Mouse (Mus musculus) frontal cortex, postnatal 10 days (tissue): ENCODE measurements around the gene Adgrl2.

ENCODE experiments used
- DNase-seq, 2 experiments: peaks; one replicate each; pipeline ENCODE4 v3.0.0; 2022; ENCODE audit warnings: low spot score in 2 of 2, mixed read lengths in 1 of 2

The Adgrl2 gene

GRCm38 (mm10) chr3:148823551-148823950, 166.8 kb downstream of the Adgrl2 start:
- no peak for DNase-seq

GRCm38 (mm10) chr3:148821632-148822031, 168.7 kb downstream of the Adgrl2 start:
- DNase-seq: no peak

GRCm38 (mm10) chr3:148819323-148820046, 170.9 kb downstream of the Adgrl2 start:
- no peak for DNase-seq

GRCm38 (mm10) chr3:148818414-148819105, 171.8 kb downstream of the Adgrl2 start:
- DNase-seq: no peak

GRCm38 (mm10) chr3:148817491-148817890, 172.9 kb downstream of the Adgrl2 start:
- no peak for DNase-seq

- DNase-seq: no peak
Observed at GRCm38 (mm10) chr3:148813121-148813520, 177.2 kb downstream of the Adgrl2 start.

- DNase-seq: no peak
Observed at GRCm38 (mm10) chr3:148812059-148812458, 178.3 kb downstream of the Adgrl2 start.

GRCm38 (mm10) chr3:148806977-148807376, 183.4 kb downstream of the Adgrl2 start:
- no peak for DNase-seq

- DNase-seq: no peak
Observed at GRCm38 (mm10) chr3:148793286-148793913, 197.0 kb downstream of the Adgrl2 start.

GRCm38 (mm10) chr3:148770310-148770709, 220.0 kb downstream of the Adgrl2 start:
- DNase-seq: no peak
